Mouse (Mus musculus) T-helper 1 cell (primary cell): ENCODE results near the gene Mbd3.

ENCODE experiments used
- in situ Hi-C: fragments of 300-600 bp; cut with MboI, MseI; formaldehyde crosslinking; loops from one replicate; pipeline ENCODE4 v1.15.1; 2025; ENCODE audit warnings: high pct_unique_total_duplicates

Gene Mbd3

DNA sequence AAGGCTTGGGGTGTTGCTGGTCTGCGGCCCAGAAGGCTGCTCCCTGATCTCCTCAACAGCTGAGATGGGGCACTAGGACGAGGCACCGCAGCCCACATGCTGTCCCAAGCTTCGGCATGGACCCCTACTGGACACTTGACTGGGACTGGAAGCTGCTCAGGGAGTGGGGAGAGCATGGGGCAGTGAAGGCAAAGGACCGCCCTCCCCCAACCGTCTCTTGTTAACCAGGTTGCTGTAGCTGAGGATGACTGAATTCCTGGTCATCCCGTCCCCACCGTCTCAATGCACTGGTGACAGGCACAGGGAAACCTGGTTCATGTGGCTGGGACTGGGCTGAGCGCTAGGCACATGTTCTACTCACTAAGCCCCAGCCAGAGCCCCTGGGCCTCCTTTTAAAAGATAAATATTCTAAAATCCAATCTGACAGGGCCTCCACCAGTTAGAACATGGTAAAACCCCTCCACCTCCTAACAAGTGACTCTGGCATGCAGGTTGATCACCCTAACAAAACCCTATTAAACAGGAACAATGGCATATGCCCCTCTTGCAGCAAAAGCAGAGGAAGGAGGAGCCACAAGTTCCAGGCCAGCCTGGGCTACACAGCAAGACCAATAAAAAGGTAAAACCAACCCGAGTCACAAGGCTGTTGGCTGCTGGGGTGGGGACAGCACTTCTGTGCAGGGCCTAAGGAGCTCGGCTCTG is 2.4 kb downstream of the Mbd3 start:
- in situ Hi-C loops: no loop called here

DNA sequence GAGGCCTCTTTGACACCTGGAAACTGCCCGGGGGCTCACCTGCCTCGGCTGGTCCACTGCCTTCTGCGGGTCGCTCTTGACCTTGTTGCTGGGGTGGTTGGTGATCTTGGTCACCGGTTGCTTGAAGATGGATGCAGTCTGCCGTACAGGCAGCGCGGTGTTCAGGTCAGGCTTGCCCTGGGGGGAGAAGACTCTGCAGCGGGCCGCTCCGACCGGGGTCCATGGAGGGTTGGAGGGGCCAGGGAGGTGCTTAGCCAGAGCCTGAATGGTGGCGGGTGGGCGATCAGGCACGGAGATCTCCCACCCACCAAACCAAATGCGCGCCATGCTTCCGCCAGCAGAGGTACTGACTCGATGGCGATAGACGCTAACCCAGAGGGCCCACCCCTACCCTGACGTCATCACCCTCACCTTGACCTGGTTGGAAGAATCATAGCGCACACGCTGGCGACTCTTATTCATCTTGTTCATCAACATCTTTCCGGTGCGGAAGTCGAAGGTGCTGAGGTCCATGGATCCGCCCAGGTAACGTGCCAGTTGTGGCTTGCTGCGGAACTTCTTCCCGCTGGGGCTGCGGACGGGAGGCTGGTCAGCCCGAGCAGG is 4.2 kb downstream of the Mbd3 start:
- in situ Hi-C loops: no loop called here

DNA sequence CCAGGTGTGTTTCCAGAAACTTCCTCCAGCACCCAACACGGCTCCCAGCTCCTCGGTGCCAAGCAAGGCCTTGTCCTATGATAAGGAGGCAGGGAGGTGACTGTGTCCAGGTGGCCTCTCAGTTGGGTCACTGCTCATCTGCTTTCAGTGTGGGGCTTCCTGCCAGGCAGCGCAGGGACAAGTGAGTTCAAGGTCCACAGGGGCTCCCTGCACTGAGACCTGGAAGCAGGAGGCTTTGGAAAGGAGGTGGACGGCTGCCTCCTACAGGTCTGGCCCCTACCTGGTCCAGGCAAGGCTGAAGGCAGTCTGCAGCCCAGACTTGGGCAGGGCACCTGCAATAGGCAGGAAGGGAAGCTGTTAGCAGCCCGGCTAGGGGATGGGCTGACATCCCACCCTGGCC is 6.7 kb downstream of the Mbd3 start:
- in situ Hi-C loops: no loop called here

DNA sequence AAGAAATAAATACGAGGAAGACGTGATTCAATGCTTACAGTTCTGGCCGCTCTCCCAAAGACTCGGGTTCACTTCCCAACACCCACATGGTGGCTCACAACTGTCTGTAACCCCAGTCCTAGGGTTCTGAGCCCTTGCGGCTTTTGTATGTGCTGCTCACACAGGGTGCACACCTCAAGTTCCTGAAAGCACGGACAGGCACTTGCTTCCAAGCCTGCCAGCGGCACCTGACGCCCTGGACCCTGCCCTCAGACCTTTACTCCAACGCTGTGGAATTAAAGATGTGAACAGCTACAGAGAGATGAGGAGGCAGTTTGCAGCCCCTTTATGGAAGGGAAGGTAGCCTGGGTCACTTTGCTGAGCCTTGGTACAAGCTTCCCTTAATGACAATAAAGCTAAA is 8.7 kb downstream of the Mbd3 start:
- in situ Hi-C loops: no loop called here

DNA sequence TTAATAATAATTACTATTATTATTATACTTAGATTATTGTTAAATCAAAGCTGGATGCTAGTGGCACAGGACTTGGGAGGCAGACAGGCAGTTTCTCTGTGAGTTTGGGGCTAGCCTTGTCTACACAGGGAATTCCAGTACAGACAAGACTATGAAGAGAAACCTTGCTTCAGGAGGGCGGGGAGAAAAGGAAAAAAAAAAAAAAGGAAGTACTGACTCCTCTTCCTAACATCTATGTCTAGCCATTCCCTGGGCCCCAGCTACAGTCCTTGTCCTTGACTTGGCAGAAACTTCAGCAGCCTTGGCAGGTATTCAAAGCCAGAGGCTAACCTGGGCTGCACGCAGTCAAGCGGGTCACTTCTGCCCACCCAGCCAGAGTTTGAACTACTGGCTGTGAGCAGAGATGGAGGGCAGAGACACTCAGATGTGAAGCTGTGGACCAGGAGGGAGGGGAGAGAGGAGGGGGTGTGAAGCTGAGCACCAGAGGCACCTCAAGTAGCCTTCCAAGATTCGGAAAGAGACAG is 10.1 kb downstream of the Mbd3 start:
- in situ Hi-C loops: no loop called here

DNA sequence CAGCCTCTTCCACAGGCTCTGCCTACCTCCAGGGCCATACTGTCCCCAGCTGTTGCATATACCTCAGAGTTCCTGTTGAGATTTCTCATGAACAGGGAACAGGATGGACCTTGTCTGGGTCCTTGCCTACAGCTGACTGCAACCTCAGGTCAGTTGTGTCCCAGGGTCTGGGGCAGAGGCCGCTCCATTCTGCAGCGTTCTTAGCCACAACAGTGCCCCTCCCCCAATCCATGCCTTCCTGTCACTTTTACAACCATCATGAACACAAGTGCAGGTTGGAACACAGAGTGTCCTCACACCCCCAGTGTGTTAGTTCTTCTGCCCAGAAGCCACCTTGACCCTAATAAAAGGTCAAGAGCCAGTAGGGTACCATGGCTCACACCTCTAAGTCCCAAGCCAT is 10.6 kb downstream of the Mbd3 start:
- in situ Hi-C loops: no loop called here

DNA sequence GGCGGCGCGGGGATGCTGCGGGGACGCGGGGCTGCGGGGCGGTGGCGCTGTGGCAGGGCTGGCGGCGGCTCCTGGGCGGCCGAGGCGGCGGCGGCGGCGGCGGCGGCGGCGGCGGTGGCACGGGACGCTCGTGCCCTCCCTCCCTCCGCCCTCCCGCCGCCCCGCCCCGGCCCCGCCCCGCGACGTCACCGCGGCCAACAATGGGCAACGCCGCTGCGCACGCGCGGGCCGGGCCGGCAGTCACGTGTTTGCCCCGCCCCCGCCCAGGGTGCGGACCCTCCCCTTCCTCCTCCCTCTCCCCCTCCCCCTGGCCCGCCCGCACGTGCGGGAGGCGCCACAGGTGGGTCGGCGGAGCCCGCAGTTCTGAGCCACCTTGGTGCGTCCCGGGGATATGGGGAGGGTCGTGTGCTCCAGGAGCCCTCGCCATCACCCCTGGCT is 11.8 kb downstream of the Mbd3 start, which contains the start of gene Mex3d:
Gene Mex3d (minus strand): TSS at position 138 of the 438 bp plus-strand sequence.
- in situ Hi-C loops: no loop called here

DNA sequence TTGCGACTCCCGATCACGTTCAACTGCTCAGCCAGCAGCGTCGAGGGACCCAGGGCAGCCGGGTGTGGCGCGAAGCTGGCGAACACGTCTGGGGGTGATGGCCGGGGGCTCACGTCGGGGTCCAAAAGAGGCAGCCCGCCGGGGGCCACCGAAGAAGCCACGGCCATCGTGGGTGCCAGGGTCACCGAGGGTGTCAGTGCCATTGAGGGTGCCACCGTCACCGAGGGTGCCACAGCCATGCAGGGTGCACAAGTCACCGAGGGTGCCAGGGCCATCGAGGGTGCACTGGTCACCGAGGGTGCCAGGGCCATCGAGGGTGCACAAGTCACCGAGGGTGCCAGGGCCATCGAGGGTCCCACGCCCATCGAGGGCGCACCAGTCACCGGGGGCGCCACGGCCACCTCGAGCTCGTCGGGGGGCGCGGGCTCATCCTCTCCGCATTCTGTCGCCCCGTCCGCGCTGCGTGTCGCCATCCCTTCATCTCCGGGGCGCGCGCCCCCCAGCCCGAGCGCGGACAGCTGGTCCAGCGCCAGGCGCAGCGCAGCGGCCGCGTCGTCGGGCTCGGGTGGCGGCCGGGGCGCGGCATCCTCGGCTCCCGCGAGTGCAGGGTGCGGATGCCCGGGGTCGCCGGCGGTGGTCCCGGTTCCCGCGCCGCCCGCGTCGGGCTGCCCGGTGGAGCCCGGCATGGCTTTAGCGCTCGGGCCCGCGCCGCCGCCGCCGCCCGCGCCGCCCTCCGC is 12.4 kb downstream of the Mbd3 start:
- in situ Hi-C loops: no loop called here

DNA sequence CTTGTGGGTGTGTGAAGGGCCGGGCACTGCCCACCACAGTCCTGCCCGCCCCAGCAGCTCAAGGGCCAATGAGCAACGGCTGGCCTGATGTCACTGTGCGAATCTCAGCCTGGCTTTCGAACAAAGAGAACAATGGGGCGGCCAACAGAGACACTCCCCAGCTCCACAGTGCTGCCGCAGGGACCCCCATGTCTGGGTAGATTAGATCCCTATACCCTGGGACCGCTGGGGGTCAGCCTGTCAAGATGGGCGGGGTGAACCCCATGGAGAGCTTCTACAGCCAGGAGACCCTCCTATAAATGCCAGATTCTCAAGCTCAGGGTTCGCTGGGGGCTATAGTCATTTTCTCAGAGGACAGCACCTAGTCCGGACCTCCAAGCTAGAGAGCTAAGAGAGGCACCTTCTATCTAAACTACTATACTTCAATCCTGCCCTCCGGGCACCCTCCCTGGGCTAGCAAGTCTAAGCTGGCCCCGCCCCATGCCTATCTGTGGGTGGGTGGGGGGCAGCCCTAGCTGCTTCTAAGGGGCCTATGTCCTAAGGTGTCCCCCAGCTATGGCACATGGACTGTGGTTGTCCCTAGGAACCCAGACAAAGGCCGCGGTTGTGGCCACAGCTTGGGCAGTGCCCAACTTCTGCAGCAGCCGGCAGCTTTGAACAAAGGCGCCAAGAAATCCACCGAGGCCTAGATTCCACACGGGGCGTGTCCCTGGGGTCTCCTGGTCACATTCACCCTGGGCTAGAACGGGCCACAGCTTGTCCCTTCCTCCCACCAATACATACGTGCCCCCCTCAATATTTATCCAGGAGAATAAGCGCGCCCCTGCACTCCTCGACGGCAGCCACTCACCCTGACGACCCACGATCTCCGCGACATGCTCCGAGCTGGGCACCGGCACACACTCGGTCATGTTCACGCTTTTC is 13.3 kb downstream of the Mbd3 start:
- in situ Hi-C loops: no loop called here

DNA sequence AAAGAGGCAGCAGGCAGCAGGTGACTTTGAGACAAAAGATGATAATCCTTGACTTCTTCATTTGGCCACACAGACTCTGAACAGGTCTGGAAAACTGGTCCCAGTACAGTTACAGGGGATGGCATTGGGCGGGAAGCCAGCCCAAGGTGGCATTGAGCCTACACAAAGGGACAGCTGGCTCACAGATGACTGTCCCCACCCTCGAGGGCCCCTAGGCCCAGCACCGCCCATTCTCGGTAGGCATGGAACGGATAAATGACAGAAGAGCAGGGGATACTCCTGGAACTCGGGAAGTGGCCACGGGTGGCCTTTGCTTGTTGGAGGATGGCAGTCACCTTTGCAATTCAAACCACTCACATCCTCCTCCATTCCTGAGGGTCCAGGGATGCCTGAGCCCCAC is 14.0 kb downstream of the Mbd3 start:
- in situ Hi-C loops: no loop called here

DNA sequence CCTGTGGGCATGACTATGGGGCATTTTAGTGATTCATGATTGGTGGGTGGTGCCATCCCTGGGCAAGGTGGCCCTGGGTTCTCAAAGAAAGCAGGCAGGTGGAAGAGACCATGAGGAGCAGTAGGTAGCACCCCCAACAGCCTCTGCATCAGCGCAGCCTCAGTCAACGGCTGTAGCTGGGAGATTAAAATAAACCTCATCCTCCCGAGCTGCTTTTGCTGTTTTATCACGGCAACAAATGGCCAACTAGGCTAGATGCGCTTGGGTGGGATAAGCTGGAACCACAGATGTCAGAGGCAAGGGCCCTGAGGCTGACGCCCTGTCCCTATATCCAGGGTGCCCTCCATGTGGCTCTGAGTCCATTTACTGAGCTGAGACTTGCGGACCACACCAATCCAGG is 14.6 kb downstream of the Mbd3 start:
- in situ Hi-C loops: no loop called here

DNA sequence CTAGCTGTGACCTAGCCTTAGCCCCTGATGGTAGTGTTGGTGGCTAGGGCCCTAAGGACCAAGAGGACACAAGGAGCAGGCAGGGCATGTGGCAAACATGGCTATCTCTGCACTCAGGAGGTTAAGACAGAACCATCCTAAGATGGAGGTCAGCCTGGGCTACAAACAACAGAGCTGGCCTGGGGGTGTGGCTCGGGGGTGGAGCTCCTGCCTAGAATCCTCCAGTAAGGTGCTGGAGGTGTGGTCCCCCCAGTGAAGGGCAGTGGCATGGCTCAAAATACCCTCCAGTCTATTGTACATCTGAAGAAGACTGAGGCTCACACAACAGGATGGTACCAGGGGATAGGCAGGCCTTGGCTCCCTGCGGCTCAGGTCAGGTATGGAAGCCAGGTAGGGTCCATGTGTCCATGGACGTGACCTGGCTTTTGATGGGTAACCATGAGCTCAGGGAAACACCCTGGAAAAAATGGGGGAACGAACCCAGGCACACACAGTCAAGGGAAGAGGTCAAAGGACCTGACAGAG is 15.2 kb downstream of the Mbd3 start:
- in situ Hi-C loops: no loop called here

DNA sequence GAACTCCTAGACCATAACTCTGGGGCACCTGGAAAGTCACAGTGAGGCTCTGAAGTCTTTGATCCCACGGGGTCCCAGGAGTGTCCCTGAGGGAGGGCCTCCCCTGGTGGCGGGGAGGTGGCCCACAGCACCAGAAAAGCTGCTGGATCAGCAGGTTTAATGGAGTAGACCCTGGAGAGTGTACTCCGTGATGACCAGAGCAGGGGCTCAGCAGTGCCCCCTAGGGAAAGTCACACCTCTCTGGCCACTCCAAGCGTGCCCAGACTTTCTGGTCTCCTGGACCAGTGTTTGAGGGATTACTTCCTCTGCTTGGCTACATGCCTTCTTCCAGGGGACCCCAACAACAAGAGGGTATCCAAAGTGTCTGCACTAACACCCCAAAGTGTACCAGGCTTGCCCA is 15.9 kb downstream of the Mbd3 start:
- in situ Hi-C loops: no loop called here

DNA sequence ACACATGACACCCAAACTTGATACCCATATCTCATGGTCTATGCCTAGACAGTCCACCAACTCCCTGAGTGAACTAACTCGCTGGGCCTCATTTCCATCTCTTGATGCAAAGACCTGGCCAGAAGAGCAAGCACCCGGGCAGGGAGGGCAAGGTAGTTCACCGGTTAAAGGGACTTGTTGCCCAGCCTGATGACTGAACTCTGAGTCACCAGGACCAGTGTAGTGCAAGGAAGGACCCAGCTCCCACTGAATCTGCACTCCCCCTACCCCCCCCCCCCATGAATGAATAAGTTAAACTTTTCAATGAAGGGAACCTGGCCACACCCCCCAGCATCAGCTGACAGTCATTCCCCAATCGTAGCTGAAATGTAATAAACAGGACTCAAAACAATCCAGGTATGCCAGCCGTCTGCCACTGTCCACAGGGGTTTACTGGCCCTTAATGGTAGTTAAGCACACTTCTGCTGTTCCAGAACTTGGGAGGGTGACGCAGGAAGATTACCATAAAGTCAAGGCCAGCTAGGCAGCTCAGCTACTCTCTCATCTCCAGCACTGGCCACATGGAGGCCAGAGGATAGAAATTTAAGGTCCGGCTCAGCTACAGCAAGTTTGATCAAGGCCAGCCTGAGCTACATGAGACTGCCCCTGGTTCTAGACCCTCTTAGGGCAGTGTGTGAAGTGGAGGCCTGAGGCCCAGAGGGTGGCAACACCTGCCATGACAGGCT is 16.5 kb downstream of the Mbd3 start:
- in situ Hi-C loops: no loop called here

DNA sequence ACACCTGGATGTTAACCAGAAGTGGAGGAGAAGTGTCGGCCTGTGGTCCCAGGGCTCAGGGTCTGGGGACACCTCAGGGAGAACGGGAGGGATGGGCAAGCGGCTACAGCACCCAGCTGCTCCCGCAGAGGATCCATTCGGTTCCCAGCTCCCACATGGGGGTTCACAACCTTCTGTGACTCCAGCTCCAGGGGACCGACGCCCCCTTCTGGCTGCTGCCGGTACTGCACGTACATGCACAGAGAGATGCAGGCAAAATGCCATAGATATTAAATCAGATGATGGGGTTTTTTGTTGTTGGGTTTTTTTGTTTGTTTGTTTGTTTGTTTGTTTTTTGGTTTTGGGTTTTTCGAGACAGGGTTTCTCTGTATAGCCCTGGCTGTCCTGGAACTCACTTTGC is 21.6 kb downstream of the Mbd3 start:
- in situ Hi-C loops: no loop called here

DNA sequence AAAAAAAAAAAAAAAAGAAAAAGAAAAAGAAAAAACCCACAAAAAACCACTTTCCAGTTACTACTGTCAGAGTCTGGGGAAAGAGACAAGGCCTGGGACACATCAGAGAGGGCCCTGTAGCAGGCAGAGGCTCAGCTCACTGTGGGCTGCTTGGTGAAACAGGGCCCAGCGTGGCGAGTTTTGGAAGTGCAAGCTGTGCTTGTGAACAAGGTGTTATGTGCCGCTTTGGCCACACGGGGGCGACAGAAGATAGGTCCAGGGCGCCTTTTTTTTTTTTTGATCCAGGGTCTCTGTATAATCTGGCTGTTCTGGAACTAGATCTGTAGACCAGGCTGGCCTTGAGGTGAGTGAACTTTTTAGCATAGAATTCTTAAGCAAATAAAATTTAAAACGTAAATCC is 23.2 kb downstream of the Mbd3 start:
- in situ Hi-C loops: no loop called here

DNA sequence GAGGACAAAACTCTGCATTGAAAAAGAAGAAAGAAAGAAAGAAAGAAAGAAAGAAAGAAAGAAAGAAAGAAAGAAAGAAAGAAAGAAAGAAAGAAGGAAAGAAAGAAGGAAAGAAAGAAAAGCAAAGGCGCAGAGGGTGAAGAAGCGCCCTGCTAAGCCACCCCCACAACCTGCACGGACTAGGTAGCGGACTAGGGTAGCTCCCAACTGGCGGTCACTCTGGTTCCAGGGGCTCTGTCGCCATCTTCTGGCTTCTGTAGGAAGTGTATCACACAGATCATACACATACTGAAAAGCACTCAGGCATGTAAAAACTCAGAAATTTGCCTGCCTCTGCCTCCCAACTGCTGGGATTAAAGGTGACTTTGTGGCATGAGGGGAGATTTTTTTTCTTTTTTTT is 25.3 kb downstream of the Mbd3 start:
- in situ Hi-C loops: no loop called here

DNA sequence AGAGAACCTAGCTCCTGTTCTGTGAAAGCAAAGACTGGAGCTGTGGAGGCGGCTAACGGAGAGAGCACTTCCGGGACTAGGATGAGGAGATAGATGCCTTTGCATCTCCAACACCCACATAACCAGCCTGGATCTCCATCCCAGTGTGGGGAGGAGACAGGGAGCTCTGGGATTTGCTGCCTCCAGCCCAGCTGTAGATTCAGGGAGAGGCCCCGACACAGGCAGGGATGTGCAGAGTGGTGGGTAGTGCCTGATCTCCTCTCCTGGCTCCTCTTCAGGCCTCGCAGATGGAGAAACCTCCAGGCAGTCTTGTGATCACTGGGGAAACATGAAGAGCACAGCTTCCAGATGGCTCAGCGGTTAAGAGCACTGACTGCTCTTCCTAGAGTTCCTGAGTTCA is 26.6 kb downstream of the Mbd3 start:
- in situ Hi-C loops: no loop called here

DNA sequence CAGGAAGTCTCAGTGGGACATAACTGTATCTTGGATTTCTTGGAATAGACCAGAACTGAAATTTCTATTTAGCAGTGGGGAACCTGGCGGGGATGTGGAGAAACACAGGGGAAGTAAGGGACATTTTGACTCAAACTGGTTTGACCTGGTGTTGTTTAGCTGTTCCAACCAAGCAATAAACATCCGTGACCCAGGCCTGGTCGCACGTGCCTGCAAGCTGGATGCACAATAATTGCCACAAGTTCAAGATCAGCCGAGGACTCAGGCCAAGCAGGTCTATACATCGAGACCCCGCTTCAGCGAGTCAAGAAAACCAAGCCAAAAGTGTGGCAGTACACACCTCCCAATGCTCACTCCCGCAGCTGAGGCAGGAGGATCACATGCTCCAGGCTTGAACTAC is 27.4 kb downstream of the Mbd3 start:
- in situ Hi-C loops: no loop called here

DNA sequence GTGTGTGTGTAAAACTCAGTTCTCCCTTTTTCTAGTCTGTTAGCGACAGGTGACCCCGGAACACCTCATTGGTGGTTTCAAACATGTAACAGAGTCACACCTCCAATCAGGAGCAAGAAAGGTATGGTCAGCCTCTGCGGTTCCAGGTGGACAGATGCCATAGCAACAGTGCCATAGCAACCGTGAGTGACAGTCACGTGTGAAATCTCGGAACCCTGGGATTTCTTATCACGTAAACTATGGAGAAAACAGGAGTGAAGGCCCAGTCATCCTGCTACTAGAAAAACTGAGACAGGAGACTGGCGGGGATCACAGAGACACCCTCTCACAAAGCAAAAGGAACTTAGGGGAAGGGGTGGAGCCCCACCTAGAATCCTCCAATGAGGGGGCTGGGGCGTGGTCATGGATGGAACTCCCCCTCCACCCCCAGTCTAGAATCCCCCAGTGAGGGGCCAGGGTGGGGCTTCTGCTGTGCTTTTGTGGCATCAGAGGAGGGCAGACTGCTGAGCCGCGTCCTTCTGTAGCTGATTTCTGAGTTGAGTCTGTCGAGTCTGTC is 27.9 kb downstream of the Mbd3 start:
- in situ Hi-C loops: no loop called here
